Mouse (Mus musculus): ENCODE results near the gene Gtf2ird2. TPM values are rescaled to one million over a fixed set of nuclear protein-coding genes. Genes with fewer than 3 reads are reported as not detected.

Gene Gtf2ird2
- polyA plus RNA-seq, 1 experiment from 2014 or later: 2.9 TPM

DNA sequence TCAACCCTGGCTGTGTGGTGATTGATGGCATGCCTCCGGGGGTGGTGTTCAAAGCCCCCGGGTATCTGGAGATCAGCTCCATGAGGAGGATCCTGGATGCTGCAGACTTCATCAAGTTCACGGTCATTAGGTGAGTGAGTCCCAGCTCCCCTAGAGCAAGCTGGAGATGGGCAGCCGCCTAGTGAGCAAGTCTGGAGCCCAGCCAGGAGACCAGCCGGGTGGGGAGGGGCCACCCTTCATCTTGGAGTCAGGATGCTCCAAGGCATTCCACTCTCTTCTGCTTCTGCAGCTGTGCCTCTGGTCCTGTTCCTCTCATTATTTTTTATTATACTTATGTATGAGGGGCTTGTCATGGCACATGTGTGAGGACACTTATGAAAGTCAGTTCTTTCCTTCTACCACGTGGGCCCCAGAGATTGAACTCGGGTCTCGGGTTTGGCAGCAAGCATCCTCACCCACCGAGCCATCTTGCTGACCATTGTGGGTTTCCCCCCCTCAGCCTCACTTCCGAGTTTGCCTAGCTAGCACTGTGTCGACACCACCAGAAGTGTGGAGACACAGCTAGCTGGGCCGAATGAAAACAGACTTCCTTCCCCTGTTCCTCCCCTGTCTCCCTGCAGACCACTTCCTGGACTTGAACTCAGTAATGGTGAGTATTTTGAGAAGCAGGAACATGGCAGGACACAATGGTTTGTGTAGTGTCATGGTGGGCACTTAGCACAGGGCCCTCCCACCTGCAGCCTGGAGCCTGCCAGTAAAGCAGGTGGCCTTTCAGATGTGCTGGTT lies 30.4 kb downstream of the Gtf2ird2 start:
- no peaks in the 10 kb centered on the region for H3K9me3 ChIP-seq (ENCODE audit: control insufficient read depth)
- H3K36me3 ChIP-seq (ENCODE audit: control insufficient read depth, insufficient read depth): peaks cover 9% of the 10 kb centered on the region; the same call in 1 of the 2 replicates
- WGBS: 67% methylated on average over 12 of the region's 12 CpGs
- no peak overlapping the region for H3K4me2 ChIP-seq (replicated peaks; ENCODE audit: low read depth)
- H3K4me1 ChIP-seq (replicated peaks; ENCODE audit: control insufficient read depth, insufficient read depth, low read length): no peaks in the 10 kb centered on the region
- no peak for ATAC-seq
- no peak for TF ChIP-seq CTCF (IDR thresholded peaks at IDR 0.05; ENCODE audit: low read depth)
- H3K4me3 ChIP-seq (ENCODE audit: low read depth, low read length): no peak overlapping the region
- no peak overlapping the region for H3K27ac ChIP-seq (ENCODE audit: low read depth, low read length)
- no peaks in the 10 kb centered on the region for H3K27me3 ChIP-seq (replicated peaks; ENCODE audit: control insufficient read depth, insufficient read depth, low read length)
- no peak overlapping the region for H3K9ac ChIP-seq (ENCODE audit: low read depth, low read length)

DNA sequence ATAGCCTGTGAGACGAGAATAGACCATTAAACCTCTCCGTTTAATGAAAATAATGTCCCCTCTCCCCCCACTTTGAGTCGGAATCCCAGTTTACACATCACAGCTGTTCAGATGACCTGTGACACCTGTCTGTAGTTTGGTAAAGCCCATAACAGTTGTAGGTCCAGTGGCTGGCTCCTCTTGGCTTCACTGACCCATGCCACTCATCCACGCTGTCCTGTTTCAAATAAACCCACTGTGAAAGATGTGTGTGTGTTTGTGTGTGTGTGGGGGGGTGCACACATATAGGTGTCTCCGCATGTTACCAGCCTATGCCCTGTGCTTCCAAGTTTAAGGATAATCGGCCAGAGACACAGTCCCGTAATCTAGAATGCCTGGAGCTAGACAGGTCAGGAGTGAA lies 34.1 kb downstream of the Gtf2ird2 start:
- no peak overlapping the region for H3K9ac ChIP-seq (ENCODE audit: low read depth, low read length)
- H3K4me1 ChIP-seq (replicated peaks; ENCODE audit: control insufficient read depth, insufficient read depth, low read length): no peaks in the 10 kb centered on the region
- peaks cover 9% of the 10 kb centered on the region; the same call in 1 of the 2 replicates for H3K36me3 ChIP-seq (ENCODE audit: control insufficient read depth, insufficient read depth)
- H3K27ac ChIP-seq (ENCODE audit: low read depth, low read length): no peak overlapping the region
- no peak overlapping the region for H3K4me3 ChIP-seq (ENCODE audit: low read depth, low read length)
- TF ChIP-seq CTCF (IDR thresholded peaks at IDR 0.05; ENCODE audit: low read depth): no peak
- H3K9me3 ChIP-seq (ENCODE audit: control insufficient read depth): no peaks in the 10 kb centered on the region
- no peak overlapping the region for H3K4me2 ChIP-seq (replicated peaks; ENCODE audit: low read depth)
- no peak for ATAC-seq
- 0 out of 2 replicates have a peak, but pooled peaks cover 10% of the 10 kb centered on the region for H3K27me3 ChIP-seq (replicated peaks; ENCODE audit: control insufficient read depth, insufficient read depth, low read length)
- 82% methylated on average over 7 of the region's 7 CpGs for WGBS

DNA sequence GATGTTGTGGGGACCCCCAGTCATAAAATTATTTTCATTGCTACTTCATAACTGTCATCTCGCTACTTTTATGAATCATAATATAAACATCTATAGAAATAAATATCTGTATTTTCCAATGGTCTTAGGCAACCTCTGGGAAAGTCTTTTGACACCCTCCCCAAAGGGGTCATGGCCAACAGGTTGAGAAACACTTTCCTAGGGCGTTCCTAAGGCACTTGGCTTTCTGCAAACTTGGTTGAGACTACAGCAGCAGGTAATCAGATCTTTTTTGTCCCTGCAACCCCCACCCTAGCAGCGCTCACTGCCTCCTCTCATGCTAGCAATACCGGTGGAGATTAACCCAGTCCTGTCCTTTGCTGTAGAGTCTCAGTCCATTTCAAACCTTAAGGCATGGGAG lies 37.5 kb downstream of the Gtf2ird2 start:
- H3K27ac ChIP-seq (ENCODE audit: low read depth, low read length): no peak overlapping the region
- H3K4me2 ChIP-seq (replicated peaks; ENCODE audit: low read depth): peak overlapping the region; percentile 57
- WGBS: 51% methylated on average over 4 of the region's 4 CpGs
- no peak overlapping the region for H3K9ac ChIP-seq (ENCODE audit: low read depth, low read length)
- no peak for TF ChIP-seq CTCF (IDR thresholded peaks at IDR 0.05; ENCODE audit: low read depth)
- no peaks in the 10 kb centered on the region for H3K4me1 ChIP-seq (replicated peaks; ENCODE audit: control insufficient read depth, insufficient read depth, low read length)
- H3K27me3 ChIP-seq (replicated peaks; ENCODE audit: control insufficient read depth, insufficient read depth, low read length): 0 out of 2 replicates have a peak, but pooled peaks cover 10% of the 10 kb centered on the region
- no peaks in the 10 kb centered on the region for H3K9me3 ChIP-seq (ENCODE audit: control insufficient read depth)
- no peak overlapping the region; the same call in 1 of the 2 replicates for H3K4me3 ChIP-seq (ENCODE audit: low read depth, low read length)
- no peak for ATAC-seq
- H3K36me3 ChIP-seq (ENCODE audit: control insufficient read depth, insufficient read depth): peaks cover 5% of the 10 kb centered on the region; the same call in 1 of the 2 replicates

DNA sequence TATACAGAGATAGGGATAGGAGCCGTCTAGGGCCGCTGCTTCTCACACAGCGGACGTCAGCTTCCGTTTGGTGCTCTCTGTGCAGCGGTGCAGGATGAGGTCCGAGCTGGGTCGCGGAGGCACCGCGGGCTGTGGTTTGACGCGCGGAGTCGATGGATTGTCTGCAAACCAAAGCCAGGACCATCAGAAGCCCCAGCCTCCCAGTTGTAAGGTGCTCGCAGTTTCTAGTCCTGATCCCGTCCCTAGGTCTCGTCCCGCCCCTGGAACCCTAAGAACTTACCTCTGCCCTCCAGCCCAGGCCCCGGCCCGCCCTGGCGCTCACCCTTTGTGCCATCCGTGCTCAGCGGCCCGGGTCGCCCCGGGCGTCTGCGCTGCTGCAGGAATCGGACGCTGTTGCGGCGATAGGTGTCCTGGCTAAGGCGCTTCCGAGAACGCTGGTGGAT lies 37.9 kb downstream of the Gtf2ird2 start:
- peaks cover 5% of the 10 kb centered on the region; the same call in 1 of the 2 replicates for H3K36me3 ChIP-seq (ENCODE audit: control insufficient read depth, insufficient read depth)
- H3K4me3 ChIP-seq (ENCODE audit: low read depth, low read length): peak overlapping the region; percentile 30
- 8% methylated on average over 35 of the region's 36 CpGs for WGBS
- ATAC-seq: no peak
- TF ChIP-seq CTCF (IDR thresholded peaks at IDR 0.05; ENCODE audit: low read depth): no peak
- no peak overlapping the region for H3K27ac ChIP-seq (ENCODE audit: low read depth, low read length)
- H3K27me3 ChIP-seq (replicated peaks; ENCODE audit: control insufficient read depth, insufficient read depth, low read length): 0 out of 2 replicates have a peak, but pooled peaks cover 10% of the 10 kb centered on the region
- peak overlapping the region; percentile 57 for H3K4me2 ChIP-seq (replicated peaks; ENCODE audit: low read depth)
- no peaks in the 10 kb centered on the region for H3K4me1 ChIP-seq (replicated peaks; ENCODE audit: control insufficient read depth, insufficient read depth, low read length)
- H3K9me3 ChIP-seq (ENCODE audit: control insufficient read depth): no peaks in the 10 kb centered on the region
- peak overlapping the region; percentile 22; the same call in 1 of the 2 replicates for H3K9ac ChIP-seq (ENCODE audit: low read depth, low read length)

DNA sequence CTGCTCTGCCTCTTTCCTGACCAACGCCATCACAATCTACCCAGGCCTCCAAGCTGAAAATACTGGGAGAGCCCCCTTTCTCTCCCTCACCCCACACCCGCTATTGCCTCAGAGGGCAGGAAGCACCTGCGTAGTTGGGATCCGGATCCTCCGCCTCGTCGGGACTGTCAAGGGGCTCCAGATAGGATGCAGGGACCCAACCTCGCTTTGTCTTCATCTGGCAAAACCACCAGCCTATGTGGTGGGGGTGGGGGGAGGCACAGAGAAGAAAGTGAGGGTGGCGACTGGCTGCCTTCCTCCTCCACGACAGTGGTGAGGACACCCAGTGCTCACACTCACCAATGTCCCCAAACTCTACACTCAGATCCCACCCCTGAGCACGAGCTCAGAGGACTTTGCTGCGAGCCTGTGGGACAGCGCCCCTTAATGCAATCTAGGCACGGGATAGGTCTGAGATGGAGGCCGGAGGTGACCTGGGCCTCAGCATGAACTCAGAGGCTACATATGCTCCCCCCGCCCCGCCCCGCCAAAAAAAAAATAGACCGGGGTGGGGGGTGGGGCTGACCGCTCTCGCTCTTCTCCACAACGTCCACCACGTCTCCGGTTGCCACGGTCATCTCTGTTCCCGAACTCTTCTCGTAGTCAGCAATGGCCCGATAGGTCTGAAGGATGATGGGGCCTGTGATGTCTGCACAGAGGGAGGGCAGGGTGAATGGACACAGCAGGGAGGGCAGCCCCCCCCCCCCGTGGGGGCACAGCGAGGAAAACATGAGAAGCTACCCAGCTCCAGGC lies 41.5 kb downstream of the Gtf2ird2 start:
- H3K4me1 ChIP-seq (replicated peaks; ENCODE audit: control insufficient read depth, insufficient read depth, low read length): no peaks in the 10 kb centered on the region
- no peak for TF ChIP-seq CTCF (IDR thresholded peaks at IDR 0.05; ENCODE audit: low read depth)
- WGBS: 78% methylated on average over 30 of the region's 30 CpGs
- H3K9me3 ChIP-seq (ENCODE audit: control insufficient read depth): no peaks in the 10 kb centered on the region
- ATAC-seq: no peak
- 0 out of 2 replicates have a peak, but pooled peaks cover 10% of the 10 kb centered on the region for H3K27me3 ChIP-seq (replicated peaks; ENCODE audit: control insufficient read depth, insufficient read depth, low read length)
- H3K27ac ChIP-seq (ENCODE audit: low read depth, low read length): no peak overlapping the region
- no peak overlapping the region for H3K9ac ChIP-seq (ENCODE audit: low read depth, low read length)
- H3K4me3 ChIP-seq (ENCODE audit: low read depth, low read length): no peak overlapping the region
- no peak overlapping the region for H3K4me2 ChIP-seq (replicated peaks; ENCODE audit: low read depth)
- no peaks in the 10 kb centered on the region for H3K36me3 ChIP-seq (ENCODE audit: control insufficient read depth, insufficient read depth)

DNA sequence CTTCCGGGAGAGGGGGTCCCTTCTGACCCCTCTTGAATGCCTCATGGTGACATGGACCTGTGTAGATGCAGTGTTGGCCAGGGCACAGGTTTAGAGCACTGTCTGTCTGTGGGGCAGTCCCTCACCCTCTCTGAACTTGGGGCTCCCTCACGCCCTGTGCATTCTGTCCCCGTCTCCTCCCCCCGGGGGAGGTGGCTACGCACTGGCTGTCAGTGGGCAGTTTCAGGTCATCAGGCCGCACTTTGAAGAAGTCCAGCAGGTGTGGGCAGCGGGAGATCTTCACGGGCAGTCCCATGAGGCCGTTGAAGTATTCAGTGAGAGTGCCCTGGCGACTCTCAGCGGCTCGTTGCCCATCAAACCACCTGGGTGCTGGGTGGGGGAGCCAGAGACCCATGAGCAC lies 43.1 kb downstream of the Gtf2ird2 start:
- ATAC-seq: no peak
- no peak for TF ChIP-seq CTCF (IDR thresholded peaks at IDR 0.05; ENCODE audit: low read depth)
- Histone ChIP-seq H3K9me3 (ENCODE audit: control insufficient read depth) (no peaks in the 10 kb centered on the region), H3K4me1 (replicated peaks; ENCODE audit: control insufficient read depth, insufficient read depth, low read length) (no peaks in the 10 kb centered on the region), H3K9ac (ENCODE audit: low read depth, low read length) (no peak overlapping the region), H3K27me3 (replicated peaks; ENCODE audit: control insufficient read depth, insufficient read depth, low read length) (0 out of 2 replicates have a peak, but pooled peaks cover 6% of the 10 kb centered on the region), H3K4me2 (replicated peaks; ENCODE audit: low read depth) (no peak overlapping the region), H3K27ac (ENCODE audit: low read depth, low read length) (no peak overlapping the region), H3K4me3 (ENCODE audit: low read depth, low read length) (no peak overlapping the region), H3K36me3 (ENCODE audit: control insufficient read depth, insufficient read depth) (no peaks in the 10 kb centered on the region)
- 63% methylated on average over 12 of the region's 12 CpGs for WGBS

All from intestine, postnatal 0 days (tissue).